ENCODE assay signal across 10 mouse cellular contexts in the genomic region with DNA sequence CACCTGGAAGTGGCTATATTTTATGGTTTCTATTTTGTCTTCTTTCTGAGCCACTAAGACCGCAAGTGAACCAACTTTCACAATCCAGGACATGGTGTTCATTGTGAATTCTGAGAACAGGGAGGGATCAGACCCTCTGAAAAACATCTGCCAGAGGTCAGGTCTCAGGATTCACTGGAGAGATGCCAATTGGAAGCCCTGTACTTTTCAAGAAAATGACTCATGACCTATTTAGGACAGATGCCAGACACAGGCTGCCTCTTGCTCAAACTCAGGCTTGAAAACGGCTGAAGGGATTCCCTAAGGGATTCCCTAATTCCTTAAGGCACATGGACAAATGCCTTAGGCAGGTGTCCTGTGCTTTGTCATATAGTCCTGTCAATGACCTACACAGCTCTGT.
DNase-seq lines count a peak whose midpoint lies in the region; ATAC-seq and TF ChIP-seq lines count a peak whose summit lies in the region.
"Had no signal": no experiment of that assay in that cellular context is flagged by ENCODE, and none has a peak within 500 bp of the region (broad histone marks: within the 10 kb centered on the region; RNA-seq: fewer than 3 reads in every experiment).

No protein-coding gene starts in this region.

- no peak overlapping the region for H3K4me2 ChIP-seq in liver, postnatal 0 days (ENCODE audit: low read depth, low read length)
- H3K4me2 ChIP-seq in liver, embryonic 12.5 days = no peak overlapping the region

- peak; percentile 89 for ATAC-seq in liver, postnatal 0 days
- no peak for ATAC-seq in liver, embryonic 12.5 days
- ATAC-seq: forebrain, embryonic 16.5 days had no signal

- intact Hi-C loops in heart, postnatal 25 days (cut with DNase I) = no loop called here
- intact Hi-C loops in left cerebral cortex, postnatal 36 days (cut with DNase I) = no loop called here

- no peaks in the 10 kb centered on the region for H3K36me3 ChIP-seq in liver, postnatal 0 days (replicated peaks; ENCODE audit: insufficient read depth, low read length)
- no peaks in the 10 kb centered on the region for H3K36me3 ChIP-seq in liver, embryonic 12.5 days

- peak overlapping the region; percentile 79 for H3K27ac ChIP-seq in liver, postnatal 0 days (ENCODE audit: low read depth)
- no peak overlapping the region for H3K27ac ChIP-seq in liver, embryonic 12.5 days
- H3K27ac ChIP-seq: layer of hippocampus, adult 2 months had no signal

- DNase-seq in liver, postnatal 0 days = peak; percentile 49
- peak; percentile 72 for DNase-seq in adrenal gland, postnatal 10 days
- DNase-seq in heart, postnatal 25 days (ENCODE audit: low spot score) = peak; percentile 67
- DNase-seq in ovary, postnatal 14 days (ENCODE audit: low spot score) = peak; percentile 36
- DNase-seq in frontal cortex, adult 2 months (ENCODE audit: extremely low spot score in 1 of 2, low spot score in 1 of 2) = no peak
- DNase-seq in left cerebral cortex, postnatal 36 days (ENCODE audit: low spot score in 2 of 2) = no peak
- no peak for DNase-seq in layer of hippocampus, postnatal 36 days

- WGBS in liver, postnatal 0 days (ENCODE audit: insufficient replicate concordance) = 54% methylated on average over 2 of the region's 2 CpGs
- WGBS in liver, embryonic 12.5 days (ENCODE audit: insufficient replicate concordance) = 67% methylated on average over 2 of the region's 2 CpGs

- no peaks in the 10 kb centered on the region for H3K27me3 ChIP-seq in liver, postnatal 0 days (ENCODE audit: insufficient read depth, low read length)
- H3K27me3 ChIP-seq in liver, embryonic 12.5 days (replicated peaks) = no peaks in the 10 kb centered on the region

- H3K9me3 ChIP-seq in liver, postnatal 0 days (ENCODE audit: low read length) = no peaks in the 10 kb centered on the region
- no peaks in the 10 kb centered on the region for H3K9me3 ChIP-seq in liver, embryonic 12.5 days (replicated peaks)

- no peak for TF ChIP-seq CTCF in liver, postnatal 0 days (IDR thresholded peaks at IDR 0.05; ENCODE audit: low read depth)

- no peak overlapping the region for H3K4me3 ChIP-seq in liver, postnatal 0 days (ENCODE audit: low read depth, low read length)
- no peak overlapping the region for H3K4me3 ChIP-seq in liver, embryonic 12.5 days
- H3K4me3 ChIP-seq: layer of hippocampus, adult 2 months had no signal

- no peak overlapping the region for H3K9ac ChIP-seq in liver, postnatal 0 days (replicated peaks)
- H3K9ac ChIP-seq in liver, embryonic 12.5 days = no peak overlapping the region

- peak; percentile 91 for TF ChIP-seq EP300 in liver, postnatal 0 days (IDR thresholded peaks at IDR 0.05; ENCODE audit: low read depth)

- H3K4me1 ChIP-seq in liver, postnatal 0 days (ENCODE audit: insufficient read depth) = no peaks in the 10 kb centered on the region
- no peaks in the 10 kb centered on the region for H3K4me1 ChIP-seq in liver, embryonic 12.5 days

Comparison
In these comparisons a context has a peak if more than half of its experiments do, and no peak if none do; other contexts are left out.
1. DNase-seq: peak in liver, postnatal 0 days (single experiment), adrenal gland, postnatal 10 days (single experiment), heart, postnatal 25 days (single experiment) and ovary, postnatal 14 days (single experiment); none in frontal cortex, adult 2 months (0 of 2), left cerebral cortex, postnatal 36 days (0 of 2) and layer of hippocampus, postnatal 36 days (0 of 2).